Mouse (Mus musculus) G1E-ER4 (cell line): ENCODE data around the gene Slc35e1. TPM values are rescaled to one million over a fixed set of nuclear protein-coding genes. Genes with fewer than 3 reads are reported as not detected.

Experiments used
- GATA1 ChIP-seq: IDR thresholded peaks from one replicate; pipeline ENCODE4 v1.8.0; 2012; ENCODE audit warnings: low read length, inconsistent platforms
- polyA plus RNA-seq: library from polyadenylated mRNA; stranded (reverse); fragments of >175 nt; gene quantifications from 2 replicates; pipeline ENCODE4 v1.2.3, GENCODE M21; 2012

Gene Slc35e1
- polyA plus RNA-seq, 1 experiment = 9.8 TPM

- no peak for TF ChIP-seq GATA1
These were observed 3.1 kb upstream of the Slc35e1 start for GRCm38 (mm10) chr8:72495411-72496111.

GRCm38 (mm10) chr8:72493381-72493780 is 967 bp upstream of the Slc35e1 start:
- no peak for TF ChIP-seq GATA1

DNA sequence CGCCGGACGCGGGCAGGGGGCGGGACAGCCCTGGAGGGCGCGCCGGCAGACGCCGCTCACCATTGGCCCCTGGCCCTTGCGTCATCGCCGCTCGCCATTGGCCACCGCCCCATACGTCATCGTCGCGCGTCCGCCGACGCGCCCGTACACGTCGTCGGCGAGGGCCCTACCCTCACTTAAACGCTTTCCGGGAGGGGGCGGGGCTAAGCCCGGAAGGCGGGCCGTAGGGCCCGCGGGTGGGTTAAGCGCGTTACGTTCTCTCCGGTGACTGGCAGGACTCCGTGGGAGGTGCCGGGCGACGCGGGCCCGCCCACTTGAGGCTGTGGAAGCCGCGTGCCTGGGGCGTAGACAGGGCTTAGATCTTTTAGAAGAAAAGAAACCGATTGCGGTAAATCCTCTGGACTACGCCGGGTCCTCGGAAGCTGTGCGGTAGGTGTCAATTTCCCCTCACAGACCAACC is 238 bp upstream of the Slc35e1 start:
- no peak for TF ChIP-seq GATA1

GRCm38 (mm10) chr8:72491017-72491416 is 1.4 kb downstream of the Slc35e1 start:
- TF ChIP-seq GATA1 = no peak

- no peak for TF ChIP-seq GATA1
These were observed 5.4 kb downstream of the Slc35e1 start for GRCm38 (mm10) chr8:72487014-72487413.

DNA sequence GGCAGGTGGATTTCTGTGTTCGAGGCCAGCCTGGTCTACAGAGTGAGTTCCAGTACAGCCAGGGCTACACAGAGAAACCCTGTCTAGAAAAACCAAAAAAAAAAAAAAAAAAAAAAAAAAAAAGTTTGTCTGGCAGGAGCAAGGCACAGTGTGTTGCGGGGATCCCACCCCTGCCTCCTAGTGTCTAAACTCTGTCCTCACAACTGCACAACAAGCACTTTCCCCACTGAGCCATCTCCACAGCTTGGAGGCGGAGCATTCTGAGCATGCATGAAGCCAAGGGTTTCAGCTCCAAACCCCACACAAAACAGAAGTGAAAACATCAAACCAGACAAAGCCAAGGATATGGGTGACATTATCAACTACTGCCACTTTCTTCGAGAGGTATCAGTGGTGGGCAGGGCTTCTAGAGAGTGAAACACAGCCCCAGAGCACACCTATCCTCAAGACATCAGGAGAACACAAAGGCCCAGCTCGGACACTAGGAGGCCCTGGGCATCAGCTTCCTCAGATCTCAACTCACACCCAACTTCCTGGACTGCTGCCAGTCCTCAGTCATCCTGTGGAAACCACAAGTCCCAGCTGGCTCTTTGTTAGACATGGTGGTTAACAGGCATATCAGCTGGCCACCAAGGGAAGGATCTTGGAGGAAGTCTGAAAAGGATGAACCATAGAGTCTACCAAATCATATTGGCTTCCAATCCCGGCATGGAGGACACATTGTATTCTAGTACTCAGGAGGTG is 6.8 kb downstream of the Slc35e1 start:
- TF ChIP-seq GATA1 = no peak

DNA sequence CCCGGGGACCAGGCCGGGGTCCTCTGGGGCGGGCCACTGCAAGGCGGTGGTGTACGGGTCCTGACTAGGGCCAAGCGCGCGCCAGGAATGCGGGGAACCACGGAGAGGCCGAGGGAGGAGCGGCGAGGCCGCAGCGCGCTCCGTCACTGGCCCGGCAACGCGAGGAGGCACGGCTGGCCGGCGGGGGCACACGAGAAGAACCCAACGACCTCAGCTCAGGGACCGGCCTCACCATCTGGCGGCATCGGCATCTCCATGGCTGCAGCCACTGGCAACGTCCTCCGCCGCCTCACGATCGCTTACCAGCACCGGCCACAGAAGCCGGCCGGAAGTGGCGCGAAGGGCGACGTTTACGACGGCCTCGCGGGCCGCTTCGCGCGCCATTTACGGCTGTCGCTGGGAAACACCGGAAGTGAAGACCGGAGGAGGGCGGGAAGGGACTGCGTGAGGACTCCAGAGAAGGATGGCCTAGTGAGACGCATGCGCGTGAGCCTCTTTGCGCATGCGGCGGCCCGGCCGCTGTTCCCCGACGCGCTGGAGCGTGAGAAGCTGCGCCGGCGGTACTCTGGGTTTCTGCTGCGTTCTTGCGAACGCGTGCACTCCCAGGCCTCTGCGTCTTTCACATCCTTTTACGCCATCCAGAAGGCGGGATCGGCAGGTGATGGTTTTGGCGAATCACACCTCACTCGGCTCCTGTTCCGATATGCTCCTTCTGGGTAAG is 17.4 kb downstream of the Slc35e1 start, which contains the start of gene Cherp:
TSS of gene Cherp (minus strand) at position 401 of the 721 bp plus-strand sequence.
- no peak for TF ChIP-seq GATA1

- TF ChIP-seq GATA1 = no peak
These were observed 21.7 kb downstream of the Slc35e1 start for GRCm38 (mm10) chr8:72470684-72471083.

GRCm38 (mm10) chr8:72469984-72470383 is 22.4 kb downstream of the Slc35e1 start:
- TF ChIP-seq GATA1 = no peak

DNA sequence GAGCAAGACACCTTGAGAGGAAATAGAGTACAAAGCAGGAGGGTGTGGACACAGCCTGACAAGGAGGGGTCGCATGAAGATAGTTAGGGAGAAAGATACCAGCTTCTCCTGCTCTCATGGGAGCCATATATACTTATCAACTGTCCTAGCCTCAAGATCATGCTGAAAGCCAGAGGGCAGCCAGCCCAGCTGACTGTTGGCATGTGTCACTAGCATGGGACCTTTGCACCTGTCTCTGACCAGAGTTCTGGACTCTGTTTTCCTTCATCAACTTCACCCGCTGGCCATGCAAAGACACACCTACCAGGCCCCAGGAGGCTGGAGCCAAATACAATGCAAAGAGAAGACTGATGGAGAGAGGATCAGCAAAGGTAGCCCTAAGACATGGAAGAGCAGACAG is 23.2 kb downstream of the Slc35e1 start:
- no peak for TF ChIP-seq GATA1

DNA sequence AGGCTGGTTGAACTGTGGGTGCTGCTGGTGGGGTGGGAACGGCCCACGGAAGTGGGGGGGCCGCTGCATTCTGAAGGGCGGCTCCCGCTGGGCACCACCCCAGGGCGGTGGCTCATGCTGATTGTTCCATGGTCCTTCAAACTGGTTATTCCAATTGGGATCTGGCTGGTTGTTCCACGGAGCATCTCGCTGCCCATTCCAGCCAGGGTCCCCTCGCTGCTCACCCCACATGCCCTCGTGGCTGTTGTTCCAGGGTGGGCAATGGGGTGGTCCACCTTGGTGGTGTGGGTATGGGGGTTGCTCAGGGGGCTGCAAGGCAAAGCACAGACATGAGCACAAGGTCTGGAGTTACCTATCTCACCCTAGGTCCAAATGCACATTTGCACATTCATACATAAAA is 28.2 kb downstream of the Slc35e1 start:
- TF ChIP-seq GATA1 = no peak

DNA sequence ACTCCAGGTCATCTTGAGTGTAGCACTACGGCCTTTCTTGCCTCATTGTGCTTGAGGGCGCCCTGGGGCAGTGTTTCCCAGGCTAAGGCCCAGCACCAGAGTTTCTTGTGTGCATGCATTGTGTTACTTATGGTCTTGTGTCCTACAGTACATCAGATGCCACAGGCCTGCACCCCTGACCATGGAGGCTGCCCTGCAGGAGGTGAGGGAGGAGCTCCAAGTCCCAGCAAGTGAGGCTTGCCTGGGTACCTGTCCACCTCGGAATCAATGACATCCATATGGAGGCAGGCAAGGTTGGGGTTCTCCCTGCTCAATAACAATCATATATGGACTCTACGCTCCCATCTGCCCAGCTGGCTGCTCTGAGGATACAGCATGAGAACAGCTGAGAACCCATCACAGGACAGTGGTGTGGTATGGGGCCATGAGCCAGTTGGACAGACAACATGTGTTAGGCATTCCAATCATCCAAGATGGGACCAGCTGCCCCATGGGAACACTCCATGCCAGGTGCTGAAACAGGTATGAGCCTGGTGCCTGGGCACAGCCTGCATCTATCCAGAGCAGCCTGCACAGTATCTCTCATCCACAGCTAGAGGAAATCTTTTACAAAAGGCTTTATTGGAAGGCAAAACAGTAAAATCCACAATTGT is 32.4 kb downstream of the Slc35e1 start:
- TF ChIP-seq GATA1 = no peak

DNA sequence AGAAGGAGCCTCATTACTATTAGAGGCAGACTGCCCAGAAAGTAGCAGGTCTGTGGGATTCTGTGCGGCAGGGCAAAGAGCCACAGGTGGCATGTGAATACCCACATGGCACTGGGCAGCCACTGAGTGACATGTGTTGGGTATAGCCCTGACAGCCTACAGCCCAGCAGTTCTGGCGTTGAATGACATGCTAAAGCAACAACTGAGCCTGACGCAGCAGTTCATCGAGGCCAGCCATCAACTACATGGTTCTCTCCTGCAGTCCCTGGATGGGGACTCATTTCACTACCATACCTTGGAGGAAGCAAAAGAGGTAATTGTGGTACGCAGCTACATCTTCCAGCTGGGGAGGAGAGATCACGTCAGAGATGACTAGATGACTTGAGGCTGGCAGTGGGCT is 34.0 kb downstream of the Slc35e1 start:
- no peak for TF ChIP-seq GATA1

DNA sequence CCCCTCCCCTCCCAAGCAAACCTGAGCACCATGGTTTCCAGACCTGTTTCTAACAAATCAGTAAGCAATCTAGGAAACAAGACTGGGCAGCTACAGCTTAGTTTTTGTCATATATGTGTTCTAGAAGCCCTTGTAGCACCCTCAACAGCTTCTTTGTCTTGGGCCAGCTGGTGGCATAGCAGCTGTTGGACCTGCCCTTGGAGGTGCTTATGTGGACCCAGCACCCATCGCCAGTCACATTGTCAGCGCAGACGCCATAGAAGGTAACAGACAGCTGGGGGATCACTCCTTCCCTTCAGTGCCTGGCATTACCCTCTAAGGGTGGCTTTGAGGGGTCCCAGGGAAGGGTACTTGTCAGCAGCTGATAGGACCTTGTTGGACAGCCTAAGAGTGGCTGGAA is 34.6 kb downstream of the Slc35e1 start:
- no peak for TF ChIP-seq GATA1

- TF ChIP-seq GATA1 = no peak
These were observed 37.1 kb downstream of the Slc35e1 start for GRCm38 (mm10) chr8:72455317-72455716.

GRCm38 (mm10) chr8:72453904-72454303 is 38.5 kb downstream of the Slc35e1 start:
- no peak for TF ChIP-seq GATA1

GRCm38 (mm10) chr8:72451516-72451915 is 40.9 kb downstream of the Slc35e1 start:
- no peak for TF ChIP-seq GATA1
